Comparison of ENCODE assay signal across 26 mouse cellular contexts in genomic region chr5:21957586-21957985, GRCm38 (mm10).
A peak's percentile ranks its signal among the peaks of the same experiment; 100 is the strongest.
DNase-seq lines count a peak whose midpoint lies in the region; ATAC-seq and TF ChIP-seq lines count a peak whose summit lies in the region.
"Had no signal": no experiment of that assay in that cellular context is flagged by ENCODE, and none has a peak within 500 bp of the region (broad histone marks: within the 10 kb centered on the region; RNA-seq: fewer than 3 reads in every experiment).

No protein-coding gene starts in this region.

- no peaks in the 10 kb centered on the region for H3K36me3 ChIP-seq in kidney, adult 2 months (ENCODE audit: control insufficient read depth, insufficient read depth, low read length)
- no peaks in the 10 kb centered on the region for H3K36me3 ChIP-seq in kidney, embryonic 14.5 days (ENCODE audit: control insufficient read depth, insufficient read depth, low read length)
- H3K36me3 ChIP-seq in kidney, embryonic 15.5 days: no peaks in the 10 kb centered on the region
- H3K36me3 ChIP-seq: embryonic facial prominence, embryonic 10.5 days; embryonic facial prominence, embryonic 13.5 days; forebrain, embryonic 12.5 days; forebrain, embryonic 15.5 days; heart, embryonic 10.5 days; heart, embryonic 13.5 days; hindbrain, embryonic 12.5 days; hindbrain, embryonic 15.5 days had no signal

- no peak overlapping the region for H3K9ac ChIP-seq in kidney, embryonic 14.5 days (ENCODE audit: low read depth, low read length)
- no peak overlapping the region for H3K9ac ChIP-seq in kidney, embryonic 15.5 days
- H3K9ac ChIP-seq: embryonic facial prominence, embryonic 13.5 days; forebrain, embryonic 12.5 days; forebrain, embryonic 15.5 days; heart, embryonic 13.5 days; hindbrain, embryonic 12.5 days; hindbrain, embryonic 15.5 days had no signal

- no peaks in the 10 kb centered on the region for H3K27me3 ChIP-seq in kidney, adult 2 months (replicated peaks; ENCODE audit: control insufficient read depth, insufficient read depth, low read length)
- H3K27me3 ChIP-seq in kidney, embryonic 14.5 days (ENCODE audit: control insufficient read depth, insufficient read depth, low read length): no peaks in the 10 kb centered on the region
- H3K27me3 ChIP-seq in kidney, embryonic 15.5 days: no peaks in the 10 kb centered on the region
- H3K27me3 ChIP-seq: embryonic facial prominence, embryonic 13.5 days; forebrain, embryonic 12.5 days; forebrain, embryonic 15.5 days; heart, embryonic 13.5 days; hindbrain, embryonic 12.5 days; hindbrain, embryonic 15.5 days had no signal

- WGBS in kidney, adult 2 months: 47% methylated on average over 4 of the region's 4 CpGs
- WGBS in kidney, embryonic 14.5 days: 66% methylated on average over 4 of the region's 4 CpGs
- WGBS in kidney, embryonic 15.5 days: 56% methylated on average over 4 of the region's 4 CpGs

- peak overlapping the region; percentile 86 for H3K27ac ChIP-seq in kidney, adult 2 months (ENCODE audit: insufficient read depth, low read depth, low read length)
- no peak overlapping the region for H3K27ac ChIP-seq in kidney, embryonic 14.5 days (ENCODE audit: low read depth, low read length)
- H3K27ac ChIP-seq in kidney, embryonic 15.5 days: no peak overlapping the region
- H3K27ac ChIP-seq: embryonic facial prominence, embryonic 10.5 days; embryonic facial prominence, embryonic 13.5 days; forebrain, embryonic 12.5 days; forebrain, embryonic 15.5 days; heart, adult 2 months; heart, embryonic 10.5 days; heart, embryonic 13.5 days; hindbrain, embryonic 12.5 days; hindbrain, embryonic 15.5 days had no signal

- no peak overlapping the region for H3K4me3 ChIP-seq in kidney, adult 2 months (ENCODE audit: insufficient read depth, low read depth, low read length)
- H3K4me3 ChIP-seq in kidney, embryonic 14.5 days (ENCODE audit: low read length): no peak overlapping the region
- H3K4me3 ChIP-seq in kidney, embryonic 15.5 days (replicated peaks): no peak overlapping the region
- H3K4me3 ChIP-seq: embryonic facial prominence, embryonic 10.5 days; embryonic facial prominence, embryonic 13.5 days; erythroblast, embryonic 14.5 days; forebrain, embryonic 12.5 days; forebrain, embryonic 15.5 days; heart, adult 2 months; heart, embryonic 10.5 days; heart, embryonic 13.5 days; hindbrain, embryonic 12.5 days; hindbrain, embryonic 15.5 days had no signal

- peak; percentile 65 for DNase-seq in kidney, adult 2 months
- DNase-seq in Muller cell, postnatal 12 days (ENCODE audit: inconsistent ontology term): peak; percentile 11
- DNase-seq in kidney, postnatal 14 days: peak; percentile 42
- no peak for DNase-seq in cerebellum, adult 8-10 months
- DNase-seq in embryo, embryonic 11 days: no peak
- DNase-seq: adrenal gland, adult 8-10 months; adrenal gland, postnatal 25 days; cerebellum, adult 18-20 months; cerebellum, adult 9-11 months; cerebellum, postnatal 25 days; gastrocnemius, postnatal 36 days; heart, adult 2 months; heart, postnatal 14 days had no signal

- peaks cover 3% of the 10 kb centered on the region; the same call in 1 of the 2 replicates for H3K4me1 ChIP-seq in kidney, adult 2 months (ENCODE audit: control insufficient read depth, insufficient read depth, low read length)
- no peaks in the 10 kb centered on the region for H3K4me1 ChIP-seq in kidney, embryonic 14.5 days (ENCODE audit: control insufficient read depth, insufficient read depth, low read length)
- H3K4me1 ChIP-seq in kidney, embryonic 15.5 days: peaks cover 4% of the 10 kb centered on the region
- H3K4me1 ChIP-seq: embryonic facial prominence, embryonic 10.5 days; embryonic facial prominence, embryonic 13.5 days; forebrain, embryonic 12.5 days; forebrain, embryonic 15.5 days; heart, embryonic 10.5 days; heart, embryonic 13.5 days; hindbrain, embryonic 12.5 days; hindbrain, embryonic 15.5 days had no signal

- no peak for ATAC-seq in kidney, embryonic 14.5 days (ENCODE audit: low FRiP score, low TSS enrichment)
- 0 out of 2 replicates have a peak, but pooled peaks have one; percentile 36 for ATAC-seq in kidney, embryonic 15.5 days (replicated peaks; ENCODE audit: low FRiP score)
- ATAC-seq: activated CD4-positive, CD25-positive, alpha-beta regulatory T cell, adult 4 months; CD4-positive, CD25-positive, alpha-beta regulatory T cell, adult 4 months; forebrain, embryonic 15.5 days had no signal

- no peaks in the 10 kb centered on the region for H3K9me3 ChIP-seq in kidney, embryonic 14.5 days (ENCODE audit: control insufficient read depth, low read length)
- H3K9me3 ChIP-seq in kidney, embryonic 15.5 days (replicated peaks): no peaks in the 10 kb centered on the region
- H3K9me3 ChIP-seq: embryonic facial prominence, embryonic 10.5 days; embryonic facial prominence, embryonic 13.5 days; forebrain, embryonic 12.5 days; forebrain, embryonic 15.5 days; heart, embryonic 10.5 days; heart, embryonic 13.5 days; hindbrain, embryonic 12.5 days; hindbrain, embryonic 15.5 days had no signal

- no peak for TF ChIP-seq POLR2A in kidney, adult 2 months (IDR thresholded peaks at IDR 0.05; ENCODE audit: low read depth, low read length)

- no peak for TF ChIP-seq CTCF in kidney, adult 2 months (conservative IDR thresholded peaks at IDR 0.05; ENCODE audit: insufficient read depth, insufficient read length, low read depth, low read length)

- no peak overlapping the region for H3K4me2 ChIP-seq in kidney, embryonic 14.5 days (replicated peaks; ENCODE audit: low read depth, low read length)
- H3K4me2 ChIP-seq in kidney, embryonic 15.5 days: no peak overlapping the region
- H3K4me2 ChIP-seq: embryonic facial prominence, embryonic 13.5 days; forebrain, embryonic 12.5 days; forebrain, embryonic 15.5 days; heart, embryonic 13.5 days; hindbrain, embryonic 12.5 days; hindbrain, embryonic 15.5 days had no signal

Comparison
In these comparisons a context has a peak if more than half of its experiments do, and no peak if none do; other contexts are left out.
1. DNase-seq: peak in kidney, adult 2 months (single experiment), Muller cell, postnatal 12 days (single experiment) and kidney, postnatal 14 days (single experiment); none in cerebellum, adult 8-10 months (single experiment) and embryo, embryonic 11 days (single experiment).